ENCODE assay signal across 14 mouse cellular contexts in the genomic region with DNA sequence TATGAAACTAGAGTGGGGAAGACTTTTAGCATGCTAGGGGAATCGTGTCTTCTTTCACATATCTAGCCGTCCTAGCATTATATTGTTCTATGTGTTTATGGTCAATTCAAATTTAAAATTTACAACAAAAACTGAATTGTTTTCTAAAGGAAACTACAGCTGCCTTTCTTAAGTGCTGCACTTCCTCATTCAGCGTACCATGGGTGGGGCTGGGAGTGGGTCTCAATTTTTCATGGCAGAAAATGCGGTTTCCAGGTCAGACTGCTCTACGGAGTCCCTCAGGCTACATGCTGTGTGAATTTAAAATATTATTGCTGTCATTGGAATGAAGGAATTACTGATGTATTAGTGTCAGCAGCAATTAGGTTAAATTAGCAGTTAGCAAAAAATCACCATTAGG. TPM values are rescaled to one million over a fixed set of nuclear protein-coding genes. Genes with fewer than 3 reads are reported as not detected.
A peak's percentile ranks its signal among the peaks of the same experiment; 100 is the strongest.
DNase-seq lines count a peak whose midpoint lies in the region; ATAC-seq and TF ChIP-seq lines count a peak whose summit lies in the region.
"Had no signal": no experiment of that assay in that cellular context is flagged by ENCODE, and none has a peak within 500 bp of the region (broad histone marks: within the 10 kb centered on the region; RNA-seq: fewer than 3 reads in every experiment).

No protein-coding gene starts in this region.

- peak overlapping the region; percentile 24; the same call in 1 of the 2 replicates for H3K4me2 ChIP-seq in heart, embryonic 13.5 days
- H3K4me2 ChIP-seq in liver, postnatal 0 days (ENCODE audit: low read depth, low read length), result peak overlapping the region; percentile 52
- H3K4me2 ChIP-seq: embryonic facial prominence, embryonic 12.5 days; forebrain, embryonic 15.5 days; midbrain, embryonic 11.5 days had no signal

- H3K4me3 ChIP-seq in heart, embryonic 13.5 days, result no peak overlapping the region
- peak overlapping the region; percentile 9 for H3K4me3 ChIP-seq in liver, postnatal 0 days (ENCODE audit: low read depth, low read length)
- H3K4me3 ChIP-seq: embryonic facial prominence, embryonic 12.5 days; forebrain, embryonic 15.5 days; limb, embryonic 10.5 days had no signal

- H3K27ac ChIP-seq in heart, embryonic 13.5 days (replicated peaks), result peak overlapping the region; percentile 55
- H3K27ac ChIP-seq in liver, postnatal 0 days (ENCODE audit: low read depth), result peak overlapping the region; percentile 63
- H3K27ac ChIP-seq: embryonic facial prominence, embryonic 12.5 days; forebrain, embryonic 15.5 days; limb, embryonic 10.5 days had no signal

- peaks cover 14% of the 10 kb centered on the region for H3K36me3 ChIP-seq in heart, embryonic 13.5 days
- H3K36me3 ChIP-seq in liver, postnatal 0 days (replicated peaks; ENCODE audit: insufficient read depth, low read length), result peaks cover 17% of the 10 kb centered on the region

- TF ChIP-seq EP300 in liver, postnatal 0 days (IDR thresholded peaks at IDR 0.05; ENCODE audit: low read depth), result no peak

- no peaks in the 10 kb centered on the region for H3K9me3 ChIP-seq in heart, embryonic 13.5 days
- H3K9me3 ChIP-seq in liver, postnatal 0 days (ENCODE audit: low read length), result no peaks in the 10 kb centered on the region
- H3K9me3 ChIP-seq: embryonic facial prominence, embryonic 12.5 days; forebrain, embryonic 15.5 days; limb, embryonic 10.5 days had no signal

- no peak for DNase-seq in heart, postnatal 14 days
- DNase-seq in B cell, adult 2 months, result peak; percentile 11 to 12
- DNase-seq in liver, postnatal 0 days, result no peak
- DNase-seq in gastrocnemius, postnatal 36 days, result no peak
- DNase-seq in gastrocnemius, postnatal 25 days, result no peak
- no peak for DNase-seq in ovary, postnatal 36 days (ENCODE audit: low spot score)
- DNase-seq: adrenal gland, postnatal 25 days had no signal

- intact Hi-C loops in heart, postnatal 14 days (cut with DNase I), result no loop called here
- intact Hi-C loops in gastrocnemius, postnatal 36 days (cut with DNase I), result no loop called here

- ATAC-seq in heart, embryonic 13.5 days (ENCODE audit: extremely low read depth, insufficient number of reproducible peaks, low FRiP score, low TSS enrichment), result no peak
- ATAC-seq in granulocyte monocyte progenitor cell, adult 5-6 weeks (replicated peaks; ENCODE audit: poor library complexity, severe bottlenecking), result peak; percentile 86
- ATAC-seq in liver, postnatal 0 days, result peak; percentile 19; the same call in 1 of the 2 replicates
- ATAC-seq: CD4-positive, CD25-positive, alpha-beta regulatory T cell, adult 4 months; forebrain, embryonic 15.5 days had no signal

- 61% methylated on average over 5 of the region's 5 CpGs for WGBS in heart, embryonic 13.5 days
- WGBS in liver, postnatal 0 days (ENCODE audit: insufficient replicate concordance), result 35% methylated on average over 5 of the region's 5 CpGs

- peaks cover 33% of the 10 kb centered on the region for H3K4me1 ChIP-seq in heart, embryonic 13.5 days
- peaks cover 16% of the 10 kb centered on the region for H3K4me1 ChIP-seq in liver, postnatal 0 days (ENCODE audit: insufficient read depth)
- H3K4me1 ChIP-seq: embryonic facial prominence, embryonic 12.5 days had no signal

- H3K9ac ChIP-seq in heart, embryonic 13.5 days, result no peak overlapping the region
- H3K9ac ChIP-seq in liver, postnatal 0 days (replicated peaks), result no peak overlapping the region
- H3K9ac ChIP-seq: embryonic facial prominence, embryonic 12.5 days; forebrain, embryonic 15.5 days had no signal

- no peak for TF ChIP-seq CTCF in liver, postnatal 0 days (IDR thresholded peaks at IDR 0.05; ENCODE audit: low read depth)

- H3K27me3 ChIP-seq in heart, embryonic 13.5 days (replicated peaks), result no peaks in the 10 kb centered on the region
- no peaks in the 10 kb centered on the region for H3K27me3 ChIP-seq in liver, postnatal 0 days (ENCODE audit: insufficient read depth, low read length)
- H3K27me3 ChIP-seq: embryonic facial prominence, embryonic 12.5 days; forebrain, embryonic 15.5 days had no signal

RNA-seq across cellular contexts. Expression of gene Synj1, which starts 15.6 kb away (rescaled TPM):
- 9.5 and 11.4 TPM in 2 replicates for polyA plus RNA-seq in heart, embryonic 13.5 days (2015; fragmentation: Nextera tagmentation; extraction: Ambion mirVana)
- total RNA-seq in heart, postnatal 14 days (2021), result 10 to 100 TPM; 28.6 to 32.5 TPM
- 35.8 and 46.0 TPM in 2 replicates for total RNA-seq in granulocyte monocyte progenitor cell, adult 5-6 weeks (2014; fragmentation: Nextera tagmentation)
- total RNA-seq in granulocyte monocyte progenitor cell, adult 5-6 weeks (2017), result 23.8 and 25.2 TPM in 2 replicates
- polyA plus RNA-seq in liver, postnatal 0 days (2015; fragmentation: Nextera tagmentation; extraction: Ambion mirVana), result 8.2 and 8.6 TPM in 2 replicates
- 10 to 100 TPM; 11.2 to 11.5 TPM for total RNA-seq in gastrocnemius, postnatal 36 days (2021)
- total RNA-seq in gastrocnemius, postnatal 25 days (2021), result 10 to 100 TPM in 1 of 2 experiments, 1 to 10 TPM in 1; 10.0 to 10.9 TPM

RNA-seq across cellular contexts. Expression of gene Paxbp1, which starts 48.8 kb away (rescaled TPM):
- 30.4 and 34.5 TPM in 2 replicates for polyA plus RNA-seq in heart, embryonic 13.5 days (2015; fragmentation: Nextera tagmentation; extraction: Ambion mirVana)
- 10 to 100 TPM; 20.3 to 21.1 TPM for total RNA-seq in heart, postnatal 14 days (2021)
- total RNA-seq in granulocyte monocyte progenitor cell, adult 5-6 weeks (2014; fragmentation: Nextera tagmentation), result 77.7 and 114 TPM in 2 replicates
- total RNA-seq in granulocyte monocyte progenitor cell, adult 5-6 weeks (2017), result 77.8 and 112 TPM in 2 replicates
- 10.3 and 10.9 TPM in 2 replicates for polyA plus RNA-seq in liver, postnatal 0 days (2015; fragmentation: Nextera tagmentation; extraction: Ambion mirVana)
- total RNA-seq in gastrocnemius, postnatal 36 days (2021), result 10 to 100 TPM in 1 of 2 experiments, 1 to 10 TPM in 1; 8.5 to 11.5 TPM
- total RNA-seq in gastrocnemius, postnatal 25 days (2021), result 1 to 10 TPM; 8.9 to 9.8 TPM

Comparison
In these comparisons a context has a peak if more than half of its experiments do, and no peak if none do; other contexts are left out.
1. DNase-seq: peak in B cell, adult 2 months (2 of 2); none in heart, postnatal 14 days (0 of 2), liver, postnatal 0 days (single experiment), gastrocnemius, postnatal 36 days (0 of 2), gastrocnemius, postnatal 25 days (single experiment) and ovary, postnatal 36 days (single experiment).